Mouse (Mus musculus): Measurements from ENCODE around the gene Hspa12b. TPM values are rescaled to one million over a fixed set of nuclear protein-coding genes. Genes with fewer than 3 reads are reported as not detected.

Hspa12b gene
- polyA plus RNA-seq, 2 experiments, result 10.2 to 42.7 TPM

DNA sequence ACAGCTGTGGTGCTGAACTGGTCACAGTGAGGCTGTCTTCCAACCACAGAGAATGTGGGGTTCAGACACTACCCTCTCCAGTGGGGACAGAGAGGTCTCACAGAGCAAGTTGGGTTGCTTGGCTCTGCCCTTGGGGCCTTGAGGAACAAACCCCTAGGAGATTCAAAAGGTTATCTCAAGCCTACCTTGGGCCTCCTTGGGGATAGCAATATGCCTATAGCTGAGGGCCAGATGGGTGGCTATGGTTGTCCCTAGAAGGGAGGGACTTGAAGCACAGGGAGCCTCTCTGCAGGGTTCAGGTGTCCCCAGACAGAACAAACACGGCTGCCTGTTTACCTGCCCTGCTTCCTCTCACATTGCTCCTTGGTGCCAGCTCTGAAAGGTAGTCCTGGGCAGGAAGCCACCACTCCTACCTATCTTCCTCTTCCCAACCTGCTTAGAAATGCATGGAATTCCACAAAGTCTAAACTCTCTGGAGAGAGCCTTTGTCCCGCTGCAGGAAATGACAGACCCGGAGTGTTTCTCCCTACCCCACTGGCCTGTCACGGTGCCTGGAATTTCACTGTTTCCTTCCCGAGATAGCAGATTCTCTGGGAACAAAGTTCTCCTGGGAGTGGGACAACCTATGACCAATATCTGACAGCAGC is 12.9 kb downstream of the Hspa12b start:
- Histone ChIP-seq H3K4me2 (replicated peaks; ENCODE audit: low read depth, low read length, severe bottlenecking) (no peak overlapping the region), H3K9me3 (ENCODE audit: control insufficient read depth, low read length) (no peaks in the 10 kb centered on the region), H3K36me3 (ENCODE audit: control insufficient read depth, insufficient read depth, low read length) (peaks cover 94% of the 10 kb centered on the region), H3K4me3 (replicated peaks; ENCODE audit: low read length) (no peak overlapping the region), H3K4me1 (ENCODE audit: control insufficient read depth, insufficient read depth, low read length) (no peaks in the 10 kb centered on the region), H3K27ac (replicated peaks; ENCODE audit: low read depth, low read length) (no peak overlapping the region), H3K27me3 (ENCODE audit: control insufficient read depth, insufficient read depth, low read length) (no peaks in the 10 kb centered on the region), H3K9ac (ENCODE audit: low read depth, low read length, severe bottlenecking) (no peak overlapping the region)
- 49% methylated on average over 5 of the region's 5 CpGs for WGBS
- no peak for TF ChIP-seq POLR2A (IDR thresholded peaks at IDR 0.05; ENCODE audit: borderline replicate concordance, extremely low read depth, insufficient read depth, insufficient read length)
- no peak for DNase-seq (ENCODE audit: low spot score)
- no peak for ATAC-seq (ENCODE audit: low FRiP score, low read depth)

DNA sequence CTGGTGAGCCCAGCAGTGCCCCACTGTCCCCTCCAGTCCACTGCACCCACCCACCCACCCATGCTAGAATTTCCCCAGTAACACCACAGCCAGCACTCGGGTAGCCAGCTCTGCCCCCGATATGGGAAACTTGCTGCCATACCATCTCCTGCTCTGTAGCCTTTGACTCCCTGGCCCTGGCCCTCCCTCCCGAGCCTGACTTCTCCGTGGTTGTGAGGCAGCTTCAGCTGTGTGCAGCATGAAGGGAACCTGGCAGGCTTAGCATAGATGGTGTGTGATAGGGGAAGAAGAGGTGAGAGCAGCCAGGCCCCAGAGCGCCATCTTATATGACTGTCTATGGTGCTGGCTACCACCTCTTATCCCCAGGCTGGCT is 13.4 kb downstream of the Hspa12b start:
- Histone ChIP-seq H3K9ac (ENCODE audit: low read depth, low read length, severe bottlenecking) (no peak overlapping the region), H3K4me3 (replicated peaks; ENCODE audit: low read length) (no peak overlapping the region), H3K27ac (replicated peaks; ENCODE audit: low read depth, low read length) (no peak overlapping the region), H3K9me3 (ENCODE audit: control insufficient read depth, low read length) (no peaks in the 10 kb centered on the region), H3K27me3 (ENCODE audit: control insufficient read depth, insufficient read depth, low read length) (no peaks in the 10 kb centered on the region), H3K4me2 (replicated peaks; ENCODE audit: low read depth, low read length, severe bottlenecking) (no peak overlapping the region), H3K4me1 (ENCODE audit: control insufficient read depth, insufficient read depth, low read length) (no peaks in the 10 kb centered on the region), H3K36me3 (ENCODE audit: control insufficient read depth, insufficient read depth, low read length) (peaks cover 94% of the 10 kb centered on the region)
- WGBS, result 71% methylated on average over 3 of the region's 5 CpGs
- DNase-seq (ENCODE audit: low spot score) (no peak), ATAC-seq (ENCODE audit: low FRiP score, low read depth) (no peak)
- no peak for TF ChIP-seq POLR2A (IDR thresholded peaks at IDR 0.05; ENCODE audit: borderline replicate concordance, extremely low read depth, insufficient read depth, insufficient read length)

DNA sequence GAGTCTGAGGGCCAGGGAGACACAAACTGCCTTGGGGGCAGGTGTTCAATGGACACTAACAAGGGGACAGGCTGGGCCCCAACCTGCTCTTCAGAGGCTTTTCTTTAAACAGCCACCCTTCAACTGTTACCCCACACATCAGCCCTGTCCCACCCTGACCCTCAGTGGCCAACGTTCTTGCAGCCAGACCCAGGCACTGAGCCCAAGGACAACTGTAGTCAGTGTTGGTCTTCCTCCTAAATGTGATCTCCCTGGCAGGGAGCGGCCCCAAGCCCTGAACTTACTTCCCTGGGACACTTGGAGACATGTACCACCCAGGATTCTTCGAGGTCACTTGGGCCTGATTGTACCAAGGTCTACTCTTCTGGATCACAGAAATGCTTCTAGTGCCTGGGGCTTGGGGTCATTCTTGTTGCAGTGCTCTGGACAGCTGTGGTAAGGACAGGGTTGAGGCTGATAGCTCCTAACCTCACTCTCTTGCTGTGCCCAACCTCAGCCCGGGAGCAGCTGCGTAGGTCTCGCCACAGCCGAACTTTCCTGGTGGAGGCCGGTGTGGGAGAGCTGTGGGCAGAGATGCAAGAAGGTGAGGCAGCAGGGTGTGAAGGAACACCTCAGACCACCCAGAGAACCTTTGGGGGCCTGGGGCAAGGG is 14.4 kb downstream of the Hspa12b start:
- TF ChIP-seq POLR2A (IDR thresholded peaks at IDR 0.05; ENCODE audit: borderline replicate concordance, extremely low read depth, insufficient read depth, insufficient read length), result no peak
- Histone ChIP-seq H3K4me1 (ENCODE audit: control insufficient read depth, insufficient read depth, low read length) (no peaks in the 10 kb centered on the region), H3K36me3 (ENCODE audit: control insufficient read depth, insufficient read depth, low read length) (peaks cover 95% of the 10 kb centered on the region), H3K27ac (replicated peaks; ENCODE audit: low read depth, low read length) (no peak overlapping the region), H3K9ac (ENCODE audit: low read depth, low read length, severe bottlenecking) (no peak overlapping the region), H3K4me2 (replicated peaks; ENCODE audit: low read depth, low read length, severe bottlenecking) (no peak overlapping the region), H3K27me3 (ENCODE audit: control insufficient read depth, insufficient read depth, low read length) (no peaks in the 10 kb centered on the region), H3K9me3 (ENCODE audit: control insufficient read depth, low read length) (no peaks in the 10 kb centered on the region), H3K4me3 (replicated peaks; ENCODE audit: low read length) (no peak overlapping the region)
- ATAC-seq (ENCODE audit: low FRiP score, low read depth) (no peak), DNase-seq (ENCODE audit: low spot score) (no peak)
- whole genome bisulfite sequencing, result 96% methylated on average over 8 of the region's 8 CpGs

DNA sequence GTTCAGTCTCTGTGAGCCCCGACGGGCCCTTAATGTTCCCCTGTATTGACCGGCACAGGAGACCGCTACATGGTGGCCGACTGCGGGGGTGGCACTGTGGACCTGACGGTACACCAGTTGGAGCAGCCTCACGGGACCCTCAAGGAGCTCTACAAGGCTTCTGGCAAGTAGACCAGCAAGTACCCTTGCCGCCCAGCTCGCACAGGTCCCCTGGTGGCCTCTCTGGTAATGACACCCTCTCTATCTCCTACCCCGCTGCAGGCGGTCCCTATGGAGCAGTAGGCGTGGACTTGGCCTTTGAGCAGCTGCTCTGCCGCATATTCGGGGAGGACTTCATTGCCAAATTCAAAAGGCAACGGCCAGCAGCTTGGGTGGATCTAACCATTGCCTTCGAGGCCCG is 15.5 kb downstream of the Hspa12b start:
- no peak for TF ChIP-seq POLR2A (IDR thresholded peaks at IDR 0.05; ENCODE audit: borderline replicate concordance, extremely low read depth, insufficient read depth, insufficient read length)
- H3K4me3 ChIP-seq (replicated peaks; ENCODE audit: low read length), result no peak overlapping the region
- peak; percentile 66 for DNase-seq (ENCODE audit: low spot score)
- no peaks in the 10 kb centered on the region for H3K9me3 ChIP-seq (ENCODE audit: control insufficient read depth, low read length)
- ATAC-seq (ENCODE audit: low FRiP score, low read depth), result 0 out of 2 replicates have a peak, but pooled peaks have one; percentile 48
- no peak overlapping the region for H3K9ac ChIP-seq (ENCODE audit: low read depth, low read length, severe bottlenecking)
- WGBS, result 29% methylated on average over 18 of the region's 18 CpGs
- no peak overlapping the region for H3K27ac ChIP-seq (replicated peaks; ENCODE audit: low read depth, low read length)
- no peaks in the 10 kb centered on the region for H3K4me1 ChIP-seq (ENCODE audit: control insufficient read depth, insufficient read depth, low read length)
- peaks cover 95% of the 10 kb centered on the region for H3K36me3 ChIP-seq (ENCODE audit: control insufficient read depth, insufficient read depth, low read length)
- H3K27me3 ChIP-seq (ENCODE audit: control insufficient read depth, insufficient read depth, low read length), result no peaks in the 10 kb centered on the region
- no peak overlapping the region for H3K4me2 ChIP-seq (replicated peaks; ENCODE audit: low read depth, low read length, severe bottlenecking)

DNA sequence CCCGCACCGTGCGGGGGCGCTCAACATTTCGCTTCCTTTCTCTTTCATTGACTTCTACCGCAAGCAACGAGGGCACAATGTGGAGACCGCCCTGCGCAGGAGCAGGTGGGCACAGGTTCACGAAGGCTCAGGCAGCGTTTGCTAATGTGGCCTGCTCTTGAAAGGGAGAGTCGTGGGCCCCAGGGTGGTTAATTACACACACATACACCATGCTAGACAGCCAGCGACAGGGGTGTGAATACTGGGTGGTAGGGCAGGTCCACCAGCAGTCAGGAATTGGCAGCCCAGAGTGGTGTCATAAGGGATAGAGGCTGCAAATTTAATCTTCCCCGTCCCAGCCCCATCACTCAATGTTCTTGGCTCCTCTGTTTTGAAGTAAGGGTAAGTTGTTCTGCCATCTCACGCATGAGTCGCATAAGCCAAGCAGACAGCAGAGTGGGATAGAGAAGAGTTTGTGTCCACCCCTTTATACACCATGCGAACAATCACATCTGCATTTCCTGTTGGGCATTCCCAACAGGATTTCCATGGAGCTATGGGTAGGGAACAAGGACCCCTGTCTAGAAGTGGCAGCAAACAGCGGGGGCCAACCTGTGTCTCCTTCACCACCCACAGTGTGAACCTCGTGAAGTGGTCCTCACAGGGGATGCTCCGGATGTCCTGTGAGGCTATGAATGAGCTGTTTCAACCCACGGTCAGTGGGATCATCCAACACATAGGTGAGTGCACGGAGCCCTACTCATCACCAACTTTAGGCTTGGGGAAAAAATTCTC is 16.1 kb downstream of the Hspa12b start:
- no peaks in the 10 kb centered on the region for H3K27me3 ChIP-seq (ENCODE audit: control insufficient read depth, insufficient read depth, low read length)
- H3K36me3 ChIP-seq (ENCODE audit: control insufficient read depth, insufficient read depth, low read length), result peaks cover 97% of the 10 kb centered on the region
- DNase-seq (ENCODE audit: low spot score) (no peak), ATAC-seq (ENCODE audit: low FRiP score, low read depth) (no peak)
- H3K4me1 ChIP-seq (ENCODE audit: control insufficient read depth, insufficient read depth, low read length), result no peaks in the 10 kb centered on the region
- H3K9me3 ChIP-seq (ENCODE audit: control insufficient read depth, low read length), result no peaks in the 10 kb centered on the region
- no peak overlapping the region for H3K4me3 ChIP-seq (replicated peaks; ENCODE audit: low read length)
- H3K9ac ChIP-seq (ENCODE audit: low read depth, low read length, severe bottlenecking), result no peak overlapping the region
- no peak for TF ChIP-seq POLR2A (IDR thresholded peaks at IDR 0.05; ENCODE audit: borderline replicate concordance, extremely low read depth, insufficient read depth, insufficient read length)
- 70% methylated on average over 22 of the region's 22 CpGs for WGBS
- H3K27ac ChIP-seq (replicated peaks; ENCODE audit: low read depth, low read length), result no peak overlapping the region
- H3K4me2 ChIP-seq (replicated peaks; ENCODE audit: low read depth, low read length, severe bottlenecking), result no peak overlapping the region
